Mouse (Mus musculus) heart, postnatal 4 days (tissue): ENCODE measurements around the gene Cd247. TPM values are rescaled to one million over a fixed set of nuclear protein-coding genes. Genes with fewer than 3 reads are reported as not detected.
A peak's percentile ranks its signal among the peaks of the same experiment; 100 is the strongest.

Experiments used
- DNase-seq: peaks from one replicate; pipeline ENCODE4 v3.0.0; 2021
- total RNA-seq, 2 experiments: library from RNA; stranded (reverse); gene quantifications; 2 replicates each; pipeline ENCODE4 v1.2.3; 2021

Gene Cd247
- total RNA-seq, 2 experiments from 2014 or later = 0.29 to 0.69 TPM

- DNase-seq = peak; percentile 81
These were observed 65.4 kb downstream of the Cd247 start for GRCm38 (mm10) chr1:165853729-165854420.

GRCm38 (mm10) chr1:165855759-165856545 is 67.5 kb downstream of the Cd247 start:
- DNase-seq = peak; percentile 8

GRCm38 (mm10) chr1:165857279-165857678 is 68.8 kb downstream of the Cd247 start:
- no peak for DNase-seq

GRCm38 (mm10) chr1:165858356-165858755 is 69.9 kb downstream of the Cd247 start:
- DNase-seq = no peak

- DNase-seq = no peak
These were observed 72.1 kb downstream of the Cd247 start for GRCm38 (mm10) chr1:165860373-165861234.

GRCm38 (mm10) chr1:165861235-165861609 is 72.7 kb downstream of the Cd247 start:
- DNase-seq = no peak

GRCm38 (mm10) chr1:165862059-165862458 is 73.6 kb downstream of the Cd247 start:
- no peak for DNase-seq

GRCm38 (mm10) chr1:165864864-165865795 is 76.6 kb downstream of the Cd247 start:
- DNase-seq = peak; percentile 37

- DNase-seq = no peak
These were observed 78.3 kb downstream of the Cd247 start for GRCm38 (mm10) chr1:165866630-165867280.

GRCm38 (mm10) chr1:165868659-165869058 is 80.2 kb downstream of the Cd247 start:
- DNase-seq = no peak

- no peak for DNase-seq
These were observed 86.2 kb downstream of the Cd247 start for GRCm38 (mm10) chr1:165874645-165875044.

GRCm38 (mm10) chr1:165875520-165876284 is 87.2 kb downstream of the Cd247 start:
- DNase-seq = no peak

GRCm38 (mm10) chr1:165878751-165879150 is 90.3 kb downstream of the Cd247 start:
- no peak for DNase-seq

- no peak for DNase-seq
These were observed 93.8 kb downstream of the Cd247 start for GRCm38 (mm10) chr1:165882146-165882900.

- no peak for DNase-seq
These were observed 103.2 kb downstream of the Cd247 start for GRCm38 (mm10) chr1:165891686-165892085.

GRCm38 (mm10) chr1:165903596-165903995 is 115.1 kb downstream of the Cd247 start:
- DNase-seq = no peak

GRCm38 (mm10) chr1:165908153-165908552 is 119.7 kb downstream of the Cd247 start:
- DNase-seq = no peak

- DNase-seq = no peak
These were observed 120.3 kb downstream of the Cd247 start for GRCm38 (mm10) chr1:165908806-165909205.

- DNase-seq = no peak
These were observed 121.0 kb downstream of the Cd247 start for GRCm38 (mm10) chr1:165909471-165909870.
